Mouse (Mus musculus) CD4-positive, CD25-positive, alpha-beta regulatory T cell, adult 2 months (primary cell): ENCODE measurements at regions not wholly inside any gene's neighbourhood (a gene's known extent, or its start where the extent isn't known, plus 50 kb on each side); places are given as distances from the start of the nearest gene placed in this dataset.

Experiments
- DNase-seq: peaks from one replicate; pipeline ENCODE4 v3.0.0-alpha.2; 2012; ENCODE audit warnings: low read depth, low spot score

- DNase-seq = no peak
Measured at GRCm38 (mm10) chr6:143618558-143618957, 451.5 kb downstream of the Etnk1 start.

GRCm38 (mm10) chr6:143620583-143620982 lies 453.6 kb downstream of the Etnk1 start:
- no peak for DNase-seq

GRCm38 (mm10) chr6:143622161-143622560 lies 455.1 kb downstream of the Etnk1 start:
- no peak for DNase-seq

- no peak for DNase-seq
Measured at GRCm38 (mm10) chr6:143624901-143625300, 457.9 kb downstream of the Etnk1 start.

GRCm38 (mm10) chr6:143631581-143631980 lies 464.6 kb downstream of the Etnk1 start:
- DNase-seq = no peak

GRCm38 (mm10) chr6:143633710-143634109 lies 466.7 kb downstream of the Etnk1 start:
- no peak for DNase-seq

GRCm38 (mm10) chr6:143634334-143634733 lies 467.3 kb downstream of the Etnk1 start:
- no peak for DNase-seq

- DNase-seq = no peak
Measured at GRCm38 (mm10) chr6:143635043-143635442, 468.0 kb downstream of the Etnk1 start.

- DNase-seq = no peak
Measured at GRCm38 (mm10) chr6:143640652-143641051, 473.6 kb downstream of the Etnk1 start.

GRCm38 (mm10) chr6:143642052-143642451 lies 475.0 kb downstream of the Etnk1 start:
- DNase-seq = no peak

GRCm38 (mm10) chr6:143645989-143646388 lies 479.0 kb downstream of the Etnk1 start:
- DNase-seq = no peak

GRCm38 (mm10) chr6:143648501-143648900 lies 481.5 kb downstream of the Etnk1 start:
- no peak for DNase-seq

- no peak for DNase-seq
Measured at GRCm38 (mm10) chr6:143656576-143656975, 489.6 kb downstream of the Etnk1 start.

- no peak for DNase-seq
Measured at GRCm38 (mm10) chr6:143660837-143661236, 493.8 kb downstream of the Etnk1 start.

- no peak for DNase-seq
Measured at GRCm38 (mm10) chr6:143663306-143663705, 496.3 kb downstream of the Etnk1 start.

GRCm38 (mm10) chr6:143665374-143665773 lies 498.4 kb downstream of the Etnk1 start:
- DNase-seq = no peak

GRCm38 (mm10) chr6:143668551-143668950 lies 501.5 kb downstream of the Etnk1 start:
- DNase-seq = no peak

GRCm38 (mm10) chr6:143669446-143670130 lies 502.6 kb downstream of the Etnk1 start:
- DNase-seq = no peak

- DNase-seq = no peak
Measured at GRCm38 (mm10) chr6:143690131-143690530, 523.1 kb downstream of the Etnk1 start.

GRCm38 (mm10) chr6:143690866-143691265 lies 523.8 kb downstream of the Etnk1 start:
- DNase-seq = no peak

GRCm38 (mm10) chr6:143697997-143698396 lies 531.0 kb downstream of the Etnk1 start:
- no peak for DNase-seq

GRCm38 (mm10) chr6:143703984-143704383 lies 537.0 kb downstream of the Etnk1 start:
- no peak for DNase-seq

- DNase-seq = no peak
Measured at GRCm38 (mm10) chr6:143706451-143706850, 539.4 kb downstream of the Etnk1 start.

GRCm38 (mm10) chr6:143714461-143714860 lies 547.4 kb downstream of the Etnk1 start:
- DNase-seq = no peak
